Mouse (Mus musculus) T-helper 1 cell (primary cell): Measurements from ENCODE around the gene Ifngr1.
"Not testable (repeated sequence)": the region's sequence is repeated elsewhere in the genome, so short reads cannot be mapped to it uniquely, and the experiment has no call there.

Experiments
- in situ Hi-C: fragments of 300-600 bp; cut with MboI, MseI; formaldehyde crosslinking; loops from one replicate; pipeline ENCODE4 v1.15.1; 2025; ENCODE audit warnings: high pct_unique_total_duplicates

The Ifngr1 gene

DNA sequence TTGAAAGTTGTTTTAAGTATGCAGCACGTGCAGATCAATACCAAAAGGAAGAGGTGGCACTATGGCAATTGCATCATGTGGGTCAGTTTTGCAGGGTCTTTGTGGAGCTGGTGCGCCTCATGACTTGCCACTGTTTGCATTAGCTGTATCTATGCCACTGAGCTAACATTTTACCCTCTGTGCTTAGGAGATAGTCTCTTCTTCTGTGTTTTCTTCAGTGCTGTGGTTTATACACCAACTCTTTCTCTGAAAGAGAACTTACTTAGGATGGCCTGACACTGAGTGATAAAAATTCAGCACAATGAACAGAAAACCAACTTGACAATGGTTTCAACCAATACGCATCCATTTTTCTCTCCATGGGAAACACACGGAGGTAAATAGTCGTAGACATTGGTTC is 5.9 kb upstream of the Ifngr1 start:
- in situ Hi-C loops, result no loop called here

DNA sequence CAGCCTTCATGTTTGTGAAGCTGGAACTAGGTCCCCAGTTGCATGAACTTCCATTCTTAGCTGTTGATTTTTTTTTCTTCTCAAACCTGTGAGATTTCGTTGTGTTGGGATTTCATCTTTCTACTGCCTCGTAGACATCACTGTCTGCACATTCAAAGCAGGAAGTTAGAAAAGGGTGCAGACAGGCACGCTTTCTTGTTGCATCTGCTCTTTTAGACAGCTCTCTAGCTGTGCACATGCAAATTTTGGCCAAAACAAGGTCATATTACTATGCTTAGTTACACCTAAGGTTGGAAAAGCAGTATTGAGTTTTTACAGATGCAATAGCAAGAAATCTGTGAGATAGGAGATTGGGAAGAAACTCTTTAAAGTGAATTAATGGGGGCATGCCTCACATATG is 4.5 kb upstream of the Ifngr1 start:
- in situ Hi-C loops, result no loop called here

DNA sequence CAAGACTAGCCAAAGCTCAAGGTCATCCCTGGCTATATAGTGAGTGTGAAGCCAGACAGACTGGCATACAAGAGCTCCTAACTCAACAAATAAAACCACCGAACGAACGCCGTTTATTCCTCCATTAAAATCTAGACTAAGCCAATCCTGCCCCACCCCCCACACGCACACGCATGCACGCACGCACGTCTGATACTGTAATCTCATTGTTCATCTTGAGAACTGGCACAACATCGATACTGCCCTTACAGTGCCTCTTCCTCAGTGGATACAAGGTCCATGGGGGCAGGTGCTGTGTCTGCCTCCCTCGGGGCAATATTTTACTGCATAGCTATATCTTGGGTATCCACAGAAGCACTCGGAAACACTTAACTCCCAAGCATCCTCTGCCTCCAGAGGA is 2.1 kb upstream of the Ifngr1 start:
- in situ Hi-C loops, result no loop called here

DNA sequence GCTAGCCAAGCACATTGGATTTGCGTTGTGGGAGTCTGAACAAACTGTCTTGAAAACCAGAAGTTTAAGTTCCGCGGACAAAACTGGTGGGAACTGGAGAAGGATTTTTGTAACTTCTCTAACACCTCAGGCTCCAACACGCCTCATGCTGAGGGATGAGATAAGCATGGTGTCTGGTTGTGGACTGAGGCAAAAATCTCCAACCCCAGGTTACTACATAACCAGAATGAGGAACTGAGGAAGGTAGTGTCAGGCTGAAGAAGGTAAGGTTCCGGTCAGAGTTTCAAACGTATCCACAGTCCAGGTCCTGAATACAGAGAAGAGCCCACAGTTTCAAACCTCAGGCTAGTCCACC is 486 bp upstream of the Ifngr1 start:
- in situ Hi-C loops, result no loop called here

DNA sequence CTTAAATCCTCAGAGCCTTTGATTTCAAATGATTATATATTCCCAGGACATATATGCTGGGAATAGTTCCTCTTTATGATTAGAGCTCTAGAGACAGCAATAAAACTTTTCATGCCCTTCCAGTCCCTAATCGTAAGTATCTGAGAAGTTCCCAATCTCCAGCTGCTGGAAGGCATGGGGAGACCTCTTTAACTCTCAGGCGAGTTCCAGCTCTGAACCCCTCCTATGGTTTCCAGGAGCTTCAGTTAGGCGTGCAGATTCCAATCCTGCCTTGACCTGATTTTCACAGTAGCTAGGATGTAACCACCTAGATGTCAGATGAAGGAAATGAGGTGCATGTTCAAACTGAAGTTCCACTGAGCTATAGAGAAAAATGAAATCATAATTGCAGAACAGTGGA is 807 bp downstream of the Ifngr1 start:
- in situ Hi-C loops, result no loop called here

DNA sequence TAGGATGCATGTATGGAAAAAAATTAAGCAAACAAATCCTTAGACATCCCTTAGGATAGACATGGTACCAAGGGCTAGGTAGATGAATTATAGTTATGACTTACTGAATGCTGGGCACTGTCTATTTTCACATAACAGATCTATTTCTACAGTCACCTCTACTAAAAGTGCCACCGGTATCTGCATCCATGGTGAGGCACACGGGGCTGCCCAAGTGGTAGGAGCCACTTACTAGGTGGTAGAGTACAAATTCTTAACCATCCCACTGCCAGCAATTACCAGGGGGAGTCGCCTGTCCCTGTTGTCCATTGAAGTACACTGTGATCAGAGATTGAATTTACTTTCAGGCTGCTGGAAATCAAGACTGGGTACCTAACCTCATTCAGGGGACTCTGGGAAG is 1.5 kb downstream of the Ifngr1 start:
- in situ Hi-C loops, result no loop called here

DNA sequence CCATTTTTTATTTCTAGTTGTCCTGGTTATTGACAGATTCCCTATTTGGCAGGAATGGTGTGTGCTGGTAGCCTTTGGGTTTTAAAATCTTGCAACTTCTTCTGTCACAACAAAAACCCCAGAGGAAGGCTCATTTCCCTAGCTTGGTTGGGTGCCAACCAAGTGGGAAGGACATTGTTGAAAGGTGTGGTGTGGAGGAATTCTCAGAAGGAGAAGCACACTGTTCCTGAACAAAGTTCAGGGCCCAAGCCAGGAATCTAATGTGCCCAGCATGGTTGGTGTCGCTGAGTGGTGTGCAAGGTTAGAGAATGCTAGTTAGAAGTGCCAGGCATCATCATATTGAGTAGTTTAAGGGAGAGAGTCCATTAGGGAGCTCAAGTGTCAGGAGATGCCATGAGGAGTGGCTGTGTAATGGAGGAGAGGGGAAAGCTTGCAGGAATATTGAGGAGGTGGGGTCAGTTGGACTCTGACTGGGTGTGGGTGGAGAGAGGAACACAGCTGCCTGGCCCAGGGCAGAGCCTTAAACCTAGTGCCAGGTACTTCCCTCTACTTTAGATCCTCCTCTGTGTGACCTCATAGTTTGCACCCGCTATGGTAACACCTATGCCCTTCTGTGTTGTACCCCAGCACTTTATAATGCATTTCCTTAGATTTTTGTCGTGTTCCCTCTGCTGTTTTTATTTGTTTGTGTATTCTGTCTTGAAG is 2.6 kb downstream of the Ifngr1 start:
- in situ Hi-C loops, result no loop called here

DNA sequence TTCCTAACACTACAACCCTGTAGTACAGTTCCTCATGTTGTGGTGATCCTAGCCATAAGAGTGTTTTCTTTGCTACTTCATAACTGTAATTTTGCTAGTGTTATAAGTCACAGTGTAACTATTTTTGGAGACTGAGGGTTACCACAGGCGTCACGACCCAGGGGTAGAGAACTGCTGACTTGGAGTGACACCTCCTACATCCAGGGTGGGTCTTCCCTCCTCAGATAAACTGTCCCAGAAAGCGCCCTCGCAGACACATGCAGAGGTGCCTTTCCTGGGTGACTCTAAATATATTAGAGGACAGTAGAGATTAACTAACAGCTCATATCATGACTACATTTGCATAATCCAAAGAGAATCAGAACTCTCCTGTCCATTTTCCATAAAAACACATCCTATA is 5.1 kb downstream of the Ifngr1 start:
- in situ Hi-C loops, result loop anchor here (5.0 kb wide), 2 partner anchors 90 to 95 kb away; no protein-coding TSS in a partner anchor

DNA sequence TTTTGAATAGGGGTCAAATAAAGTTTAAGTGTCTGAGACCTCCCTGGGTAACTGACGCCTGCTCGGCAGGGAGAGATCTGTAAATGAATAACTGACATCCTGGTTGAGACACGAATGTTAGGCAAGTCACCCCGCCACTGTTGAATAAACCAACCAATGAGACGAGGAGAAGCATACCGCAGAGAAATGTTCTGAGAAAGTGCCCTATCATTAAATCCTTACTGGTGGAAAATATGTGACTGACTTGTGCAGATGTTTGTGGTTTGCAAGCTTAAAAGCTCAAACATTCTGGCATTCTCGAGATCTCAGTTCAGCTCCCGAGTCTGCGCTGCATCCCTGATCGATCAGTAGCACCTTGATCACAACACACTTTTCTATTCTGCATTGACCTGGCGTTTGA is 6.3 kb downstream of the Ifngr1 start:
- in situ Hi-C loops, result loop anchor here (5.0 kb wide), 2 partner anchors 91 to 94 kb away; no protein-coding TSS in a partner anchor

DNA sequence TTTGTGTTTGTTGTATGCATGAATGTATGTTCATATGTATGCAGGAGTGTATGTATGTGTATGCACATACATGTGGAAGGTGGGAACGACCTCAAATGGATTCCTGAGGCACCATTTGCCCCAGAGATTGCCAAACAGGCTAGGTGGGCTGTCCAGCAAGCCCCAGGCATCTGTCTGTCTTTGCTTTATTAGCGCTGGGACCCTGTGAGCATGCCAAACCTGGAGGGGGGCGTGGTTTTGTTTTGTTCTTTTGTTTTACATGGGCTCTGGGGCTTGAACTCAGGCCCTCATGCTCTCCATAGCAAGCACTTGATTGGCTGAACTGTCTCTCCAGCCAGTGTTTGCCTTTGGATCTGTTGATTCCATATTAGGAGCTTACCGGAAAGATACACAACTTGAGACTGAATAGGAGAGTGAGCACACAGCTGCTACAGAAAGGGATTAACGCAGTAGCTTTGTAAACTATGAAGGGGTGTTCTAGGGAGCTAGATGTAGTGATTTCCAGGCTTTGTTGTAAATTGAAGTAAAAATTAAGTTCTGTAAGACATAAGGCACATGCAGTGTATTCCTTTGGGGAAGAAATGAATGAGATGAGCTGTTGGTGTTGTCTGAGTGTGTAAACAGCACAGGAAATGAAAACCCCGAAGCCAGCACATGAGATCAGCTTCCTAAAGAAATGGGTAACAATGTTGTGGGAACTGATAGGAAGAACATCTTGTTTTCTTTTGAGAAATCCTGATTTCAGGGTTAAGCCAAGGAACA is 7.8 kb downstream of the Ifngr1 start:
- in situ Hi-C loops, result loop anchor here (5.0 kb wide), 2 partner anchors 92 to 93 kb away; no protein-coding TSS in a partner anchor

DNA sequence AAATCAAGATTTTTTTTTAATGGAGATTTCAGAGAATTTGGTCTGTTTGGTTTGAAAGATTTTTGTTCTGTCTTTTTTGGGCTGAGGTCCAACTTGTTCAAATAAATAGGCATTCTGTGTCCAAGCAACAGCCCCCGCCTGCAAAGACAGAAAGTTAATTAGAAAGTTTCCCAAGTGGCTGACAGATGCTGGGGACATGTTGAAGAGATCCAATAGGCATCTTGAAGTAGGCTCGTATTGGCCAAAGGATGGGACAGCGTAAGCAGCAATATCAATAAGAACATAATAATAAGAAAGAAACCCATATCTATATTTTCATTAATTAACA is 8.3 kb downstream of the Ifngr1 start:
- in situ Hi-C loops, result no loop called here

DNA sequence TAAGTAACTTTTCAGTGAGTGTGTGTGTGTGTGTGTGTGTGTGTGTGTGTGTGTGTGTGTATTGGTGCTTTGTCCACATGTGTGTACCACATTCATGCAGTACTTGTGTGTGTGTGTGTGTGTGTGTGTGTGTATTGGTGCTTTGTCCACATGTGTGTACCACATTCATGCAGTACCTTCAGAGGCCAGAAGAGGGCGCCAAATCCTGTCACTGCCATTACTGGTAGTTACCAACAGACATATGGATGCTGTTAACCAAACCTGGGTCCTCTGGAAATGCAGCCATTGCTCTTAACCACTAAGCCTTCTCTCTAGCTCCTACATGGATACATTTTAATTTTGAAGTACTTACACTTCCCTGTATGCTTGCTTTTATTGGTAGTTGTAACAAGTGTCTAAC is 9.8 kb downstream of the Ifngr1 start:
- in situ Hi-C loops, result not testable (repeated sequence)

DNA sequence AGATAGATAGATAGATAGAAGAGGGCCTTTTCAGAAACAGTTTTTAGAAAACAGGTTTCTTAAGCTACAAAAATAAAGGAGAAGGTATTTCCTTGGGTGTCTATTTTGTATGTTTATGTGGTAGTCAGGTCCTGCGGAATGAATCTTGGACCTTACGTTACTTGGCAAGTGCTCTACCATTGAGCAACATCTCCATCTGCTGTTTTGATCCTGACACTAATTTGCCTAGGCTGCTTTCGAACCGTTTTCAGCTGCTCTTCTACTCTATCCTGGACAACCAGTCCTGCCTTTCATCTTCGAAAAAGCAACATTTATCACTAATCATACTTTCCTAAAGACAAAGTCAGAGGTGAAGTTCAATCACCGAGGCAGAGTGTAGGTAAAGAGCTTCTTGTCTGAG is 11.5 kb downstream of the Ifngr1 start:
- in situ Hi-C loops, result no loop called here

DNA sequence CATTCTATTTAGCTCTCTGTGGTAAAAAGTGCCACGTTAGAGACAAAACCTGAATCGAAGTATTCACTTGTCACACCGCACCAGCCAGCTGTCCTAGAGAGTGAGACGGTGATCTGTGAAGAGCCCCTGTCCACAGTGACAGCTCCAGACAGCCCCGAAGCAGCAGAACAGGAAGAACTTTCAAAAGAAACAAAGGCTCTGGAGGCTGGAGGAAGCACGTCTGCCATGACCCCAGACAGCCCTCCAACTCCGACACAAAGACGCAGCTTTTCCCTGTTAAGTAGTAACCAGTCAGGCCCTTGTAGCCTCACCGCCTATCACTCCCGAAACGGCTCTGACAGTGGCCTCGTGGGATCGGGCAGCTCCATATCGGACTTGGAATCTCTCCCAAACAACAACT is 17.4 kb downstream of the Ifngr1 start:
- in situ Hi-C loops, result no loop called here

DNA sequence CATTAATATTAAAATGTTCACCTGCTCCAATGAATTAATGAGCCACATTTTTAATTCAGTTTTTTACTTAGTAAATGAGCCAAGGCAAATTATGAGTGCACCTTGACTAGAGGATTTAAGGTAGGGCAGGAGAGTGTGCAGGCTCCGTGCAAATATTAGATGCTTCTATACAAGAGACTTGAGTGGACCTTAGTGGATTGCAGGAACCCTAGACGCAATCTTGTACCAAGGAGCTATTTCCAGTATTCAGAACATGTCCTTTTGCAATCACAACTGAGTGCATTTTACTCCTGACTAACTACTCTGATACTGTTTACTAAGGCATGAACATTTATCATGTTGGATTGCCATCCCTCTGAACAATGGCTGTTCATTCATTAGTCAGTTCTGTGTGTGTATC is 19.9 kb downstream of the Ifngr1 start:
- in situ Hi-C loops, result no loop called here

DNA sequence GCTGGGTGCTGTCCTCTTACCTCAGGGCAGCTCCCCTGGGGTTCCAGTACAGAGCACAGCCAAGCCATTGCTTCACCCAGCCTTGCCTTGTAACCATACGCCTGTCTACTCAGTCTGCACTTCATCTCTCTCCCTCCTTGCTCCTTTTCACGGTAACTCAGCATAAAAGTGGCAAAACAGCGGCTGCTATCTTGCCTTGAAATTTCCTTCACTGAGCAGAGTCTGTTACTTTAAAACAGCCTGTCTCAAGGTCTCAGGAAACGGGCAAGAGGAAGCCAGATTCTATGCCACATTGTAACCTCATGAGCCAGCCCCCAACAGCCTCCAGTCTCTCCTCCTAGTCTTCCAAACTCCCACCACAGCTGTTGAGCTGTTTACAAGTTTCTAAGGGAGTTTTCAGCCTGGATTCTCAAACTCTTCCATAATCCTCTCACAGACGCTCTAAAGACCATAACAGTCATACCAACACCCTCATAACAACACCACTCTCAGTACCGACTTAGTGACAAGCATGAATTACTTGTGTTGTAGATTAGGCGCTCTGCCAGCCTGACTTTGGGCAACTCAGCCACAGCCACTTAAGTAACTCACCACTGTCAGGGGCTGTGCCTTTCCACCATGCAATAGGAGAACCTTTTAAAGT is 21.5 kb downstream of the Ifngr1 start:
- in situ Hi-C loops, result no loop called here

DNA sequence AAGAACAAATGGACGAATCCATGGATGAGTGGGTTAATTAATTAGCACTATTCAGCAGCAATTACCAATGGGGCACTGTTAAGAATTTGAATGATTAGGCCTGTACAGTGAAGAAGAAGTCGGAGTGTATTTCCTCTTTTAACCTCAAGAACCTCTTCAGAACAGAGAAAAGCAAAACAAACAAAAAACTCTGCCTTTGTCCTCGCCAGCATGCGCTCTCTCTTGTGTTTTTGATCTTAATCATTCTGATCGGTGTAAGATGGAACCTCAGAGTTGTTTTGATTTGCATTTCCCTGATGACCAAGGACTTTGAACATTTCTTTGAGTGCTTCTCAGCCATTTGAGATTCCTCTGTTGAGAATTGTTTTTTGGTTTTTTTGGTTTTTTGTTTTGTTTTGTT is 28.0 kb downstream of the Ifngr1 start:
- in situ Hi-C loops, result no loop called here

DNA sequence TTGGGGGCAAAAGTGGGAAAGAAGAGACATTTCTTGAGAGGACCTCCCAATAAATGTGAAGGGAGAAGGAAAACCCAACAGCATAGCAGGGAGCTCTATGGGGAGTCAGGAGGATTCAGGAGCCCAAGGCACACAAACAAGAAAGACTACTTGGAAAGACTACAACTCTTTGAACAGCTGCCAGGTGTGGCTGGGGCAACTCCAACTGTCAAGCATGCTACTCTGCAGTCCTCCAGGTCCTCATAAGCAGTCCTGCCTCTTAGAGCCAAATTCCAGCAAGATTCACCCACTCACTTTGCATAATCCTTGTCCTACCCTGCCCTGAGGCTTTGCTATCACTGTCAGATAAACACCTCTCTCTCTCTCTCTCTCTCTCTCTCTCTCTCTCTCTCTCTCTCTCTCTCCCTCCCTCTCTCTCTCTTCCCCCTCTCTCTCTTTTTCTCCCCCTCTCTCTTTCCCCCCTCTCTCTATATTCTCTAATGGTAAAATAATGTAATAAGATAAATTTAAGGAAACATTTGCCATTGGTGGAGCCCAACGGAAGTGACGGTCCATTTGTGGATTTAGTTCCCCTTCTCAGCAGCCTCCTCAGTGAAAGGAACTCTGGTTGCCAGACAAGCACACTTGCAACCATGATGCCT is 29.8 kb downstream of the Ifngr1 start, which contains the start of gene Il22ra2:
TSS of gene Il22ra2 (plus strand) at position 591 of the 641 bp plus-strand sequence.
- in situ Hi-C loops, result no loop called here

DNA sequence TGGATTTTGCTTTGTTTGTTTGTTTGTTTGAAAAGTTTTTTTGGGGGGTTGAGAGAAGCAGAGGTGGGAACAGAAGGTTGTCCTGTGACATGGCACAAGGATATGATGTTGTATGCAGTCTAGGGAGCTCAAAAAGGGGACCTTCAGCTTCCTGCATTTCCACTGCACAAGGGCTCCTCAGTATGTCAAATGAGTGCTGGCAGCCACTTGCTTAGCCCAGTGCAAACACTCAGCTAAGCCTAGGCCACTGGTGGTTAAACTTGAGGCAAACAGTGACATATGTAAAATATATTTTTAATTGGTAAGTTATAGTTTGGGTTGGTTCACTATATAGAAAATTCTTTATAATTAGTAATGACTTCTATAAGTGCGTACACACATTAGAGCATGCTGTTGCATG is 32.9 kb downstream of the Ifngr1 start:
- in situ Hi-C loops, result no loop called here

DNA sequence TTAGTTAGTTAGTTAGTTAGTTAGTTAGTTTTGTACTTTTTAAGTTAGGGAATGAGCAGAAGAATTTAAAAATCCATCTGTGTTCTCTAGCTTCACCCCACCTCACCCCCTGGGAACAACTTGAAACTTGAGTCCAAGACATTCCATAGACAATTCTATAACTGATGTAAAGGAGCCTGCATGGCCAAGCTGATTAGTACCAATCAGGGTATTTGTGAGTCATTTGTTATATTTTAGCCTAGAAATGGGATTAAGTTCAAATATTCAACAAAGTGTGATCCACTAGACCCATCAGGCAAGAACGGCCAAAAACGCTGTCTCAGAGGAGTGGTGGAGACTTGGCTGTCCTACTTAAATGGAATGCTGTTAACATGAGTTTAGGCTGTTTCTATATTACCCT is 35.6 kb downstream of the Ifngr1 start:
- in situ Hi-C loops, result no loop called here

DNA sequence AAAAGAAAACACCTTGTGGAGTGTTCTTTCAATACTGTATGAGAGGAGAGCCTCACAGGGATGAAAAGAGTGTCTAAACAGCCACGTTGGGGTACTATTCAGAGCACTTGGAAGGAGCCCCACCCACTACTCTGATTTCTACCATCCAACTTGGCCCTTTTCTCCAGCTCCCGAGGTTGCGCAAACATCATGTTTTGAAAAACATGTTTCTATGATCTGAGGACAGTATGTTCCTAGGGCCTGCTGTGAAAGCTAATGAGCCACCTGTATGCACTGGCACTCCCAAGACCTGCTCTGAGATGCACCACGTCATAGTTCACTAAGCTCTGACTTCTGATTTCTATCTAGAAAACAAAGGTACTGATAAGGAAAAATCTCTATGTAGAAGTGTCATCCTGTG is 36.0 kb downstream of the Ifngr1 start:
- in situ Hi-C loops, result no loop called here

DNA sequence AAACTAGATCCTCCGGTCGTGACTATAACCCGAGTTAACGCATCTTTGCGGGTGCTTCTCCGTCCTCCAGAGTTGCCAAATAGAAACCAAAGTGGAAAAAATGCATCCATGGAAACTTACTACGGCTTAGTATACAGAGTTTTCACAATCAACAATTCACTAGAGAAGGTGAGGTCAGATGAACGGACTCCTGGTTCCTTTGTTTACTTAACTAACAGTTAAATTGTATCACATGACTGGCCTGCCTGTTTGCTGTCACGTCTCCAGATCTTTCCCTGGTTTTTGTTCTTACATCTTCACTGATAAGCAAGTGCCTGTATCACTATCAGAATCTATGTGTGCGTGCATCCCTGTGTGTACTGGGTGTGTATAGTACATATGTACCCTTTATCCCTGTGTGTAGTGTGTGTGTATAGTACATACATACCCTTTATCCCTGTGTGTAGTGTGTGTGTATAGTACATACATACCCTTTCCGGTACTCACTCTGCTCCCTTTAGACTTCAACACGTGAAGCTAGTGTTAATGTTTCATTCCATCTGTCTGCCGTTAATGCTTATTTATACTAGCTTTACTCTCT is 40.0 kb downstream of the Ifngr1 start:
- in situ Hi-C loops, result no loop called here
